Mouse (Mus musculus) embryonic facial prominence, embryonic 15.5 days (tissue): ENCODE measurements around the gene Tmem179b. TPM values are rescaled to one million over a fixed set of nuclear protein-coding genes. Genes with fewer than 3 reads are reported as not detected.
A peak's percentile ranks its signal among the peaks of the same experiment; 100 is the strongest.
"Not testable (repeated sequence)": the region's sequence is repeated elsewhere in the genome, so short reads cannot be mapped to it uniquely, and the experiment has no call there.

Experiments
- ATAC-seq: fragments of 200-750 bp; cut with Nextera tagmentation; 2 replicates; pipeline ENCODE4 v1.8.0; 2017; ENCODE audit warnings: low read depth, moderate TSS enrichment; ENCODE audit not compliant: insufficient number of reproducible peaks, low FRiP score, low TSS enrichment
- H3K27ac ChIP-seq: fragments of 300-500 bp; sonication (generic); replicated peaks from 2 replicates; pipeline ENCODE4 v1.5.1; 2015; ENCODE audit warnings: mild to moderate bottlenecking, inconsistent platforms
- H3K27me3 ChIP-seq: fragments of 300-500 bp; sonication (generic); 2 replicates; pipeline ENCODE4 v1.6.1; 2015; ENCODE audit warnings: inconsistent platforms
- H3K36me3 ChIP-seq: fragments of 300-500 bp; sonication (generic); 2 replicates; pipeline ENCODE4 v1.6.1; 2015; ENCODE audit warnings: mild to moderate bottlenecking, inconsistent platforms
- H3K4me1 ChIP-seq: fragments of 300-500 bp; sonication (generic); 2 replicates; pipeline ENCODE4 v1.6.1; 2015; ENCODE audit warnings: inconsistent platforms
- H3K4me2 ChIP-seq: fragments of 300-500 bp; sonication (generic); replicated peaks from 2 replicates; pipeline ENCODE4 v1.6.1; 2015; ENCODE audit warnings: mild to moderate bottlenecking, inconsistent platforms
- H3K4me3 ChIP-seq: fragments of 300-500 bp; sonication (generic); replicated peaks from 2 replicates; pipeline ENCODE4 v1.5.1; 2015; ENCODE audit warnings: mild to moderate bottlenecking, inconsistent platforms
- H3K9ac ChIP-seq: fragments of 300-500 bp; sonication (generic); 2 replicates; pipeline ENCODE4 v1.6.1; 2015; ENCODE audit warnings: inconsistent platforms
- H3K9me3 ChIP-seq: fragments of 300-500 bp; sonication (generic); replicated peaks from 2 replicates; pipeline ENCODE4 v1.6.1; 2016; ENCODE audit warnings: inconsistent platforms
- WGBS: fragments of 180-500 bp; shearing (Covaris S2); methylation state at CpG from one replicate; pipeline ENCODE4 v1.1.7; 2015; 5-methylcytosine and 5-hydroxymethylcytosine counted together
- polyA plus RNA-seq: library from polyadenylated mRNA; unstranded; fragments of >200 nt; fragmentation: Nextera tagmentation; extraction: Ambion mirVana; gene quantifications from 2 replicates; pipeline ENCODE4 v1.2.1, GENCODE M21; 2015

The Tmem179b gene
- polyA plus RNA-seq, 1 experiment from 2014 or later = 88.3 TPM

- Histone ChIP-seq H3K9ac (no peak overlapping the region), H3K36me3 (peaks cover 80% of the 10 kb centered on the region), H3K4me1 (peaks cover 22% of the 10 kb centered on the region), H3K27ac (no peak overlapping the region), H3K4me2 (no peak overlapping the region), H3K27me3 (no peaks in the 10 kb centered on the region), H3K9me3 (no peaks in the 10 kb centered on the region), H3K4me3 (no peak overlapping the region)
- no peak for ATAC-seq
- WGBS = 96% methylated on average over 1 of the region's 1 CpGs
These were observed 28.9 kb downstream of the Tmem179b start for GRCm38 (mm10) chr19:8745382-8745781.

GRCm38 (mm10) chr19:8742176-8742575 is 32.1 kb downstream of the Tmem179b start:
- ATAC-seq = no peak
- WGBS = 15% methylated on average over 14 of the region's 14 CpGs

GRCm38 (mm10) chr19:8741243-8741869 is 32.9 kb downstream of the Tmem179b start, which contains the start of gene Stx5a:
Gene Stx5a (plus strand): TSS chr19:8741413.
- WGBS = 0% methylated on average over 36 of the region's 36 CpGs
- peak within 1 kb of the TSS; percentile 80 for H3K9ac ChIP-seq
- H3K4me3 ChIP-seq = peak within 1 kb of the TSS; percentile 66
- H3K9me3 ChIP-seq = no peaks in the 10 kb centered on the region
- peaks cover 67% of the 10 kb centered on the region for H3K36me3 ChIP-seq
- peak within 1 kb of the TSS; percentile 99 for H3K27ac ChIP-seq
- H3K4me1 ChIP-seq = peaks cover 22% of the 10 kb centered on the region
- peak within 1 kb of the TSS; percentile 88 for H3K4me2 ChIP-seq
- peak; percentile 98 for ATAC-seq
- H3K27me3 ChIP-seq = no peaks in the 10 kb centered on the region

More at GRCm38 (mm10) chr19:8742176-8742575, 32.1 kb downstream of the Tmem179b start:
- Histone ChIP-seq H3K9me3 (no peaks in the 10 kb centered on the region), H3K27ac (peak overlapping the region; percentile 99), H3K4me2 (peak overlapping the region; percentile 88), H3K36me3 (peaks cover 73% of the 10 kb centered on the region), H3K4me3 (peak overlapping the region; percentile 66), H3K4me1 (peaks cover 22% of the 10 kb centered on the region), H3K27me3 (no peaks in the 10 kb centered on the region), H3K9ac (peak overlapping the region; percentile 80)

- no peaks in the 10 kb centered on the region for H3K9me3 ChIP-seq
- peaks cover 59% of the 10 kb centered on the region for H3K36me3 ChIP-seq
- H3K4me2 ChIP-seq = peak within 1 kb of the TSS; percentile 88
- H3K9ac ChIP-seq = peak within 1 kb of the TSS; percentile 80
- no peak for ATAC-seq
- WGBS = 66% methylated on average over 14 of the region's 14 CpGs
- H3K4me3 ChIP-seq = peak within 1 kb of the TSS; percentile 66
- peaks cover 22% of the 10 kb centered on the region for H3K4me1 ChIP-seq
- H3K27me3 ChIP-seq = no peaks in the 10 kb centered on the region
- H3K27ac ChIP-seq = peak within 1 kb of the TSS; percentile 99
These were observed 33.7 kb downstream of the Tmem179b start, which contains the start of gene 1700092M07Rik for GRCm38 (mm10) chr19:8740603-8741002. Gene 1700092M07Rik (plus strand): TSS chr19:8740718.

- H3K4me3 ChIP-seq = no peak overlapping the region
- peaks cover 29% of the 10 kb centered on the region for H3K4me1 ChIP-seq
- ATAC-seq = no peak
- no peak overlapping the region for H3K4me2 ChIP-seq
- no peak overlapping the region for H3K9ac ChIP-seq
- H3K36me3 ChIP-seq = peaks cover 50% of the 10 kb centered on the region
- no peaks in the 10 kb centered on the region for H3K9me3 ChIP-seq
- 87% methylated on average over 6 of the region's 6 CpGs for WGBS
- no peaks in the 10 kb centered on the region for H3K27me3 ChIP-seq
- no peak overlapping the region for H3K27ac ChIP-seq
These were observed 34.6 kb downstream of the Tmem179b start for GRCm38 (mm10) chr19:8739646-8740045.

- no peak overlapping the region for H3K4me3 ChIP-seq
- H3K4me2 ChIP-seq = no peak overlapping the region
- ATAC-seq = no peak
- H3K27me3 ChIP-seq = no peaks in the 10 kb centered on the region
- H3K36me3 ChIP-seq = peaks cover 43% of the 10 kb centered on the region
- no peak overlapping the region for H3K27ac ChIP-seq
- no peak overlapping the region for H3K9ac ChIP-seq
- H3K9me3 ChIP-seq = no peaks in the 10 kb centered on the region
- H3K4me1 ChIP-seq = peaks cover 29% of the 10 kb centered on the region
- WGBS = 92% methylated on average over 7 of the region's 7 CpGs
These were observed 35.4 kb downstream of the Tmem179b start for GRCm38 (mm10) chr19:8738911-8739310.

GRCm38 (mm10) chr19:8736160-8736467 is 38.2 kb downstream of the Tmem179b start:
- Histone ChIP-seq H3K36me3 (peaks cover 30% of the 10 kb centered on the region), H3K27ac (peak overlapping the region; percentile 77), H3K27me3 (no peaks in the 10 kb centered on the region), H3K4me2 (peak overlapping the region; percentile 86), H3K4me3 (peak overlapping the region; percentile 90), H3K4me1 (peaks cover 15% of the 10 kb centered on the region), H3K9me3 (no peaks in the 10 kb centered on the region), H3K9ac (peak overlapping the region; percentile 79)
- WGBS = 2% methylated on average over 11 of the region's 11 CpGs
- no peak for ATAC-seq

- peaks cover 9% of the 10 kb centered on the region for H3K4me1 ChIP-seq
- H3K9me3 ChIP-seq = no peaks in the 10 kb centered on the region
- H3K4me2 ChIP-seq = peak within 1 kb of the TSS; percentile 86
- ATAC-seq = peak; percentile 90
- no peaks in the 10 kb centered on the region for H3K27me3 ChIP-seq
- H3K36me3 ChIP-seq = peaks cover 29% of the 10 kb centered on the region
- peak within 1 kb of the TSS; percentile 90 for H3K4me3 ChIP-seq
- H3K27ac ChIP-seq = peak within 1 kb of the TSS; percentile 77
- peak within 1 kb of the TSS; percentile 79 for H3K9ac ChIP-seq
- WGBS = under 1% methylated on average over 32 of the region's 32 CpGs
These were observed 38.7 kb downstream of the Tmem179b start, which contains the start of gene Wdr74 for GRCm38 (mm10) chr19:8735389-8736159. Gene Wdr74 (plus strand): TSS chr19:8735827.

GRCm38 (mm10) chr19:8734334-8734733 is 39.9 kb downstream of the Tmem179b start:
- no peaks in the 10 kb centered on the region for H3K9me3 ChIP-seq
- no peak overlapping the region for H3K27ac ChIP-seq
- WGBS = 67% methylated on average over 3 of the region's 3 CpGs
- H3K27me3 ChIP-seq = no peaks in the 10 kb centered on the region
- no peak overlapping the region for H3K4me2 ChIP-seq
- no peak overlapping the region for H3K4me3 ChIP-seq
- no peak for ATAC-seq
- peaks cover 17% of the 10 kb centered on the region for H3K36me3 ChIP-seq
- peaks cover 7% of the 10 kb centered on the region for H3K4me1 ChIP-seq
- no peak overlapping the region for H3K9ac ChIP-seq

GRCm38 (mm10) chr19:8728335-8729099 is 45.8 kb downstream of the Tmem179b start:
- H3K27me3 ChIP-seq, H3K4me2 ChIP-seq, H3K9ac ChIP-seq, H3K9me3 ChIP-seq, H3K4me3 ChIP-seq, H3K27ac ChIP-seq, ATAC-seq: not testable (repeated sequence)
- H3K4me1 ChIP-seq = peaks cover 15% of the 10 kb centered on the region
- H3K36me3 ChIP-seq = peaks cover 27% of the 10 kb centered on the region
- 50% methylated on average over 3 of the region's 3 CpGs for WGBS
